Mouse (Mus musculus): Measurements from ENCODE around the gene Theg.

The Theg gene

GRCm38 (mm10) chr10:79537271-79537670, 49.9 kb downstream of the Theg start:
- DNase-seq (ENCODE audit: low spot score in 2 of 2), result no peak

- no peak for DNase-seq (ENCODE audit: low spot score in 2 of 2)
Measured at GRCm38 (mm10) chr10:79536461-79537080, 50.6 kb downstream of the Theg start.

GRCm38 (mm10) chr10:79535431-79535830, 51.7 kb downstream of the Theg start:
- DNase-seq (ENCODE audit: low spot score in 2 of 2), result no peak

DNA sequence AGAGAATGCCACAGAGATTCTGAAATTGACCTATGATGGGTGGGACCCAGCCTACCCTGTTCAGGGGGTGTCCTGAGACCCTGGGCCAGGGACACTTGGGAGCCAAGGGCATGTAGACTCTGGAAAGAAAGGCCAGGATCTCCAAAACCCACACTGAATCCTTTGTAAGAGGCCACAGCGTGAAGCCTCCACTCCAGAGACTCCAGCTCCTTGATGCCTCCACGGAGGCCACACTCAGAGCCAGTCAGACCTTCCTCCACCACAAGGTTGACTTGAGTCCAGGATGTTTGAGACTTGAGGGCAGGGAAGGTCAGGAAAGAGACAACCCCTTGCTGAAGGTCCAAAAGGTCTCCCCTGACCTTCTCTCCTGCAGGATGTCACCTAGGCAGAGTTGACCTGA, 52.7 kb downstream of the Theg start:
- no peak for DNase-seq (ENCODE audit: low spot score in 2 of 2)

GRCm38 (mm10) chr10:79533126-79533911, 53.8 kb downstream of the Theg start, which contains the start of gene Plpp2:
Gene Plpp2, minus strand, starts transcription at chr10:79533796.
- peak; percentile 80 to 85 for DNase-seq (ENCODE audit: low spot score in 2 of 2)

DNA sequence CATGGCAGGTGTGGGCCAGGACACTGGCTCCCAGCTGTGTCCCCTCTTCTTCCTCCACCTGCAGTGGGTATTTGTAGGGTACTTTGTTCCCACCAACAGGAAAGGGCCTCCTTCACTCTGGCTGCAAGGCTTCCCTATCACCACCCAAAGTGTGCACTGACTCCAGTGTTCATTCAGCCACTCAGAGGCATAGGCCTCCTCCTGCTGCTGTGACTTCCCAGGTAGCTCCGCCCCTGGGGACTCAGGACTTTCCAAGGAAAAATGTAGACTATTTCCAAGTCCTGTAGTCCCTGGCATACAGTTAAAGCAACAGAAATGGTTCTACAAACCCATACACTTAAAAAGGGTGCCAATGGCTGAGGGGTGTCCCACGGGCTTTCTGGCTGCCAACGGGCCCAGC, 54.5 kb downstream of the Theg start:
- peak in 1 of 2 experiments; percentile 28 for DNase-seq (ENCODE audit: low spot score in 2 of 2)

DNA sequence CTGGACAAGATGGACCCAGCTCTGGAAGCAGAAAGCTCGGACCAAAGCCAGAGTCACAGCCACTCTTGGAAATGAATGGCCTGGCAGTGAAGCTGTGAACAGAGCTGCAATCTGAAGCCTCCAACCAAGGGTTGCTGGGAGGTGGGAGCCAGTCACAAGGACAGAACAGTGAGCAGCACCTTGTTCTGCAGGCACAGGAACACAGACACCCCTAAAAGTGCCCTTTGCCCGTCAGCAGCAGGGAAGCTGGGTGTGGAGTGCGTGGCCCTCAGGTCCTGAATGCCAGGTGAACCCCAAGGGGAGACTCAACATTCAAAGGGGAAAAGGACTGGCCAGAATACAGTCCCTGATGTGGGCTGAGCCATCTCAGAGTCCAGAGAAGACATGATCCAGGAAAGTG, 55.5 kb downstream of the Theg start:
- DNase-seq (ENCODE audit: low spot score in 2 of 2), result no peak

DNA sequence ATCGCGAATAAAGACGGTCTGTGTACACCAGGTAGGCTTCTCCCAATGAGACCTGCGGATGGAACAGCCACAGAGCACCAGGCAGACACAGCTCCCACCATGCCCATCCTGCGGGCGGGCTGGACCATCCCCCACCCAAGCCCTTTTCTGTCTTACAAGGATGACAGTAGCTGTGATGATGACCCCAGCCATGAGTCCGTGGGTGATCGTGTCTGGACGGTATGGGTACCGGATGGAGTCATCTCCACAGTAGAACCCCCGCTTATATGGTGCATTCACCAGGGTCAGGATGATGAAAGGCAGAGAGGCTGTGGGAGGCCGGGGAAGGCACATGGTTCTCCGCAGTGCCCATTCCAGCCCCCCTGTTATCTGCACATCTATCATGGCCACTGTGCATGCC, 56.4 kb downstream of the Theg start:
- DNase-seq (ENCODE audit: low spot score in 2 of 2), result no peak

GRCm38 (mm10) chr10:79530241-79530640, 56.9 kb downstream of the Theg start:
- no peak for DNase-seq (ENCODE audit: low spot score in 2 of 2)

- no peak for DNase-seq (ENCODE audit: low spot score in 2 of 2)
Measured at GRCm38 (mm10) chr10:79528081-79528480, 59.0 kb downstream of the Theg start.

DNA sequence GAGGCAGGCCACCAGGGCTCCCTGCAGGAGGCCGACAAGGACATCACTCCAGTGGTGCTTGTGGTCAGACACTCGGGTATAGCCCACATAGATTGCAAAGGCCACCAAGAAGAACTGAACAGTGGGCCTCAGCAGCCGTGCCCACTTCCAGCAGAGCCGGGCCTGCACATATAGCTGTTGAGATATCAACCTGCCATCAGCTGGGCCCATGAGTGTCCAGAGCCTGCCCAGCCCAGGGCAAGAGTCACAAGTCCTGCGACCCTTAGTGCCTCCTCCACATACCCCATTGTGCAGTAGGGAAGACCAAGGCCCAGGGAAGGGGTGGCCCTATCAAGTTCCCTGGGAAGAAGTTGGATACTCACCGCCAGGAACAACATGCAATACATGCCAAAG, 59.7 kb downstream of the Theg start:
- DNase-seq (ENCODE audit: low spot score in 2 of 2), result no peak

- DNase-seq (ENCODE audit: low spot score in 2 of 2), result no peak
Measured at GRCm38 (mm10) chr10:79526661-79527452, 60.3 kb downstream of the Theg start.
